Mouse (Mus musculus) cerebellum, adult 11-12 months (tissue): ENCODE measurements around the gene Spata31d1d.
A peak's percentile ranks its signal among the peaks of the same experiment; 100 is the strongest.
"Not testable (repeated sequence)": the region's sequence is repeated elsewhere in the genome, so short reads cannot be mapped to it uniquely, and the experiment has no call there.

Experiments
- DNase-seq: peaks from one replicate; pipeline ENCODE4 v3.0.0; 2022

Spata31d1d gene

GRCm38 (mm10) chr13:59731652-59732051, at the start of gene Spata31d1d:
TSS of gene Spata31d1d (minus strand) at chr13:59731752.
- no peak for DNase-seq

GRCm38 (mm10) chr13:59779744-59780264, 48.3 kb upstream of the Spata31d1d start:
- not testable (repeated sequence) for DNase-seq

- DNase-seq: no peak
Measured at GRCm38 (mm10) chr13:59779213-59779612, 47.7 kb upstream of the Spata31d1d start.

GRCm38 (mm10) chr13:59775168-59775567, 43.6 kb upstream of the Spata31d1d start:
- no peak for DNase-seq

GRCm38 (mm10) chr13:59771257-59771656, 39.7 kb upstream of the Spata31d1d start:
- DNase-seq: peak; percentile 50

- no peak for DNase-seq
Measured at GRCm38 (mm10) chr13:59770847-59771246, 39.3 kb upstream of the Spata31d1d start.

- DNase-seq: peak; percentile 86
Measured at GRCm38 (mm10) chr13:59770164-59770562, 38.6 kb upstream of the Spata31d1d start.

- peak; percentile 99 for DNase-seq
Measured at GRCm38 (mm10) chr13:59769296-59770163, 38.0 kb upstream of the Spata31d1d start, which contains the start of gene Isca1. TSS of gene Isca1 (minus strand) at chr13:59769810.

GRCm38 (mm10) chr13:59768531-59768930, 37.0 kb upstream of the Spata31d1d start:
- peak; percentile 45 for DNase-seq

GRCm38 (mm10) chr13:59766786-59767515, 35.4 kb upstream of the Spata31d1d start:
- DNase-seq: no peak

- no peak for DNase-seq
Measured at GRCm38 (mm10) chr13:59762791-59763190, 31.2 kb upstream of the Spata31d1d start.

- DNase-seq: no peak
Measured at GRCm38 (mm10) chr13:59756906-59757305, 25.4 kb upstream of the Spata31d1d start.

- no peak for DNase-seq
Measured at GRCm38 (mm10) chr13:59750310-59750709, 18.8 kb upstream of the Spata31d1d start.

- no peak for DNase-seq
Measured at GRCm38 (mm10) chr13:59746711-59747110, 15.2 kb upstream of the Spata31d1d start, which contains the start of gene 1700014D04Rik. TSS of gene 1700014D04Rik (minus strand) at chr13:59746752.

- no peak for DNase-seq
Measured at GRCm38 (mm10) chr13:59746164-59746563, 14.6 kb upstream of the Spata31d1d start.

GRCm38 (mm10) chr13:59745462-59745861, 13.9 kb upstream of the Spata31d1d start:
- no peak for DNase-seq

GRCm38 (mm10) chr13:59741697-59742096, 10.1 kb upstream of the Spata31d1d start:
- no peak for DNase-seq

- no peak for DNase-seq
Measured at GRCm38 (mm10) chr13:59741096-59741495, 9.5 kb upstream of the Spata31d1d start.

- DNase-seq: no peak
Measured at GRCm38 (mm10) chr13:59739397-59739796, 7.8 kb upstream of the Spata31d1d start.

- no peak for DNase-seq
Measured at GRCm38 (mm10) chr13:59738455-59738854, 6.9 kb upstream of the Spata31d1d start.

- no peak for DNase-seq
Measured at GRCm38 (mm10) chr13:59735190-59735589, 3.6 kb upstream of the Spata31d1d start.

GRCm38 (mm10) chr13:59734347-59734746, 2.8 kb upstream of the Spata31d1d start:
- not testable (repeated sequence) for DNase-seq

- no peak for DNase-seq
Measured at GRCm38 (mm10) chr13:59733936-59734335, 2.4 kb upstream of the Spata31d1d start.
